32 mouse cellular contexts compared by ENCODE assay signal in the genomic region with DNA sequence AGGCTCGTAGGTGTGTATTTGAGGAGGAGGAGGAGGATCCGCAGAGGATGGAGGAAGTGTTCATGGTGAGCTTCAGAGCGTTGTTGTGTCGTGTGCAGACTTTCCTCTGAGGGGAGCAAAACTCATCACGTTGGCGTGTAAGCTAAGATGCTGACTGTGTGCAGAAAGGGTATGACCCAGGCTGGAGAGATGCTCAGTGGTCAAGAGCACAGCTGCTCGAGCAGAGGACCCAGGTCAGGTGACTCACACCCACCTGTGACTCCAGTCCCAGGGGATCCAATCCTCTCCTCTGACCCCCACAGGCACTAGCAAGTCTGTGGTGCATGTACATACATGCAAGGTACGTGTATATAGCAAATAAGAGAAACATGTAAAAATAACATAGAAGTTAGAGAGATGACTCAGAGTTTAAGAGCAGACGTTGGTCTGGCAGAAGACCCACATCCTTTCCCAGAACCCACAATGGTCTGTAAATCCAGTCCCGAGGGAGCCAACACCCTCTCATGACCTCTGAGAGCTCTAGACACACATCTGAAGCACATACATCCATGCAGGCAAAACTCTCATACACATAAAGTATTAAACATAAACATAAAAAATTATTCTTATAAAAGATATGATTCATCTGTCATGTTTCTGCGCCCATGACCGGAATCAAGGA. TPM values are rescaled to one million over a fixed set of nuclear protein-coding genes. Genes with fewer than 3 reads are reported as not detected.
A peak's percentile ranks its signal among the peaks of the same experiment; 100 is the strongest.
DNase-seq lines count a peak whose midpoint lies in the region; TF ChIP-seq lines count a peak whose summit lies in the region.
"Had no signal": no experiment of that assay in that cellular context is flagged by ENCODE, and none has a peak within 500 bp of the region (broad histone marks: within the 10 kb centered on the region; RNA-seq: fewer than 3 reads in every experiment).

No protein-coding gene starts in this region.

- in situ Hi-C loops in CH12.LX (cut with MboI; ENCODE audit: low pct_ligation_motif_present, low pct_unique_long_range_greater_than_20kb, low sequenced_read_pairs): no loop called here

- DNase-seq in 3134 (ENCODE audit: extremely low read depth, insufficient read length, low spot score) (peak; percentile 50), 3T3-L1 (ENCODE audit: low read depth, low spot score) (peak; percentile 81), CH12.LX (ENCODE audit: extremely low read depth) (no peak), MN1 (ENCODE audit: low spot score) (no peak)
- no peak for DNase-seq in cerebellum, postnatal 36 days
- DNase-seq in limb, embryonic 10.5 days (ENCODE audit: low spot score): no peak
- DNase-seq: adrenal gland, adult 2 months; adrenal gland, postnatal 14 days; cerebellum, adult 11-12 months; cerebellum, adult 8-10 months; cerebellum, postnatal 10 days; gastrocnemius, postnatal 10 days; gastrocnemius, postnatal 36 days; heart, postnatal 10 days; heart, postnatal 36 days; kidney, adult 18-20 months had no signal

- H3K4me1 ChIP-seq in CH12.LX (ENCODE audit: control insufficient read depth in 1 of 2, insufficient read depth in 2 of 2): peaks cover 11 to 13% of the 10 kb centered on the region in 2 experiments
- H3K4me1 ChIP-seq in limb, embryonic 10.5 days: no peaks in the 10 kb centered on the region
- H3K4me1 ChIP-seq: forebrain, embryonic 10.5 days; forebrain, embryonic 13.5 days; heart, embryonic 12.5 days; heart, embryonic 15.5 days; hindbrain, embryonic 10.5 days; hindbrain, embryonic 13.5 days; intestine, embryonic 15.5 days had no signal

- dilution Hi-C loops in CH12.LX (cut with MboI; ENCODE audit: extremely low pct_ligation_motif_present, extremely low pct_unique_long_range_greater_than_20kb, low sequenced_read_pairs): no loop called here

- no peak for TF ChIP-seq RAD21 in CH12.LX (IDR thresholded peaks at IDR 0.05; ENCODE audit: low read depth, low read length)

- peak; percentile 24; the same call in 1 of the 2 replicates for TF ChIP-seq EP300 in CH12.LX (IDR thresholded peaks at IDR 0.05; ENCODE audit: low read length)

- no peak overlapping the region for H3K27ac ChIP-seq in CH12.LX (ENCODE audit: insufficient read depth, low read depth)
- no peak overlapping the region for H3K27ac ChIP-seq in limb, embryonic 10.5 days
- H3K27ac ChIP-seq: forebrain, embryonic 10.5 days; forebrain, embryonic 13.5 days; heart, embryonic 15.5 days; hindbrain, embryonic 10.5 days; hindbrain, embryonic 13.5 days; intestine, embryonic 15.5 days had no signal

- H3K79me2 ChIP-seq in CH12.LX (replicated peaks; ENCODE audit: control insufficient read depth, extremely low read depth, insufficient read depth, poor library complexity, severe bottlenecking): no peaks in the 10 kb centered on the region

- H3K4me3 ChIP-seq in CH12.LX (replicated peaks in 1 of 3; ENCODE audit: low read depth in 2 of 3, low read length in 2 of 3, poor library complexity in 1 of 3): no peak overlapping the region
- H3K4me3 ChIP-seq in limb, embryonic 10.5 days: no peak overlapping the region
- H3K4me3 ChIP-seq: forebrain, embryonic 10.5 days; forebrain, embryonic 13.5 days; heart, embryonic 12.5 days; heart, embryonic 15.5 days; hindbrain, embryonic 10.5 days; hindbrain, embryonic 13.5 days; intestine, embryonic 15.5 days had no signal

- H3K36me3 ChIP-seq in CH12.LX (replicated peaks in 1 of 2; ENCODE audit: control insufficient read depth in 1 of 2, insufficient read depth in 1 of 2, low read length in 1 of 2): peaks cover 0 to 4% of the 10 kb centered on the region in 2 experiments
- H3K36me3 ChIP-seq in limb, embryonic 10.5 days: no peaks in the 10 kb centered on the region
- H3K36me3 ChIP-seq: forebrain, embryonic 10.5 days; heart, embryonic 12.5 days; heart, embryonic 15.5 days; hindbrain, embryonic 13.5 days; intestine, embryonic 15.5 days had no signal

- no peak overlapping the region for H3K9ac ChIP-seq in CH12.LX (ENCODE audit: insufficient read depth, low read depth)
- H3K9ac ChIP-seq: forebrain, embryonic 13.5 days; heart, embryonic 12.5 days; heart, embryonic 15.5 days; hindbrain, embryonic 13.5 days; intestine, embryonic 15.5 days had no signal

- H3K9me3 ChIP-seq in CH12.LX (replicated peaks; ENCODE audit: low read length): no peaks in the 10 kb centered on the region
- no peaks in the 10 kb centered on the region for H3K9me3 ChIP-seq in limb, embryonic 10.5 days (replicated peaks)
- H3K9me3 ChIP-seq: forebrain, embryonic 10.5 days; forebrain, embryonic 13.5 days; G1E; heart, embryonic 12.5 days; heart, embryonic 15.5 days; hindbrain, embryonic 10.5 days; hindbrain, embryonic 13.5 days; intestine, embryonic 15.5 days had no signal

- 79% methylated on average over 12 of the region's 12 CpGs for WGBS in limb, embryonic 10.5 days

- no peak for TF ChIP-seq POLR2A in CH12.LX (IDR thresholded peaks at IDR 0.05; ENCODE audit: low read depth, low read length)

- H3K4me2 ChIP-seq in CH12.LX (ENCODE audit: insufficient read depth, low read depth, poor library complexity, severe bottlenecking): no peak overlapping the region
- H3K4me2 ChIP-seq: forebrain, embryonic 13.5 days; heart, embryonic 12.5 days; heart, embryonic 15.5 days; hindbrain, embryonic 13.5 days; intestine, embryonic 15.5 days had no signal

- no peak for TF ChIP-seq CTCF in CH12.LX (conservative IDR thresholded peaks at IDR 0.05 in 1 of 2, IDR thresholded peaks at IDR 0.05 in 1 of 2; ENCODE audit: low read depth in 2 of 2, low read length in 2 of 2)

- H3K27me3 ChIP-seq in CH12.LX (replicated peaks): no peaks in the 10 kb centered on the region
- H3K27me3 ChIP-seq in limb, embryonic 10.5 days (ENCODE audit: low read depth, poor library complexity, severe bottlenecking): no peaks in the 10 kb centered on the region
- H3K27me3 ChIP-seq: forebrain, embryonic 13.5 days; heart, embryonic 12.5 days; heart, embryonic 15.5 days; hindbrain, embryonic 13.5 days; intestine, embryonic 15.5 days had no signal

TF ChIP-seq in CH12.LX, 34 proteins besides CTCF, POLR2A, EP300 and RAD21:
- TF ChIP-seq SIN3A (IDR thresholded peaks at IDR 0.05; ENCODE audit: low read length): no peak
- TF ChIP-seq ZKSCAN1 (IDR thresholded peaks at IDR 0.05; ENCODE audit: borderline replicate concordance, low read depth, low read length): peak; percentile 69
- TF ChIP-seq TCF12 (IDR thresholded peaks at IDR 0.05; ENCODE audit: low read depth, low read length): peak; percentile 47; the same call in 1 of the 2 replicates
- peak; percentile 62 for TF ChIP-seq BHLHE40 (IDR thresholded peaks at IDR 0.05; ENCODE audit: low read depth, low read length)
- TF ChIP-seq ETS1 (conservative IDR thresholded peaks at IDR 0.05; ENCODE audit: low read depth, low read length): peak; percentile 41; the same call in 1 of the 2 replicates
- TF ChIP-seq MAZ (IDR thresholded peaks at IDR 0.05; ENCODE audit: low read depth, low read length): no peak
- TF ChIP-seq POLR2AphosphoS2 (IDR thresholded peaks at IDR 0.05; ENCODE audit: low read depth, low read length): no peak

RNA-seq across cellular contexts. Expression of a gene that starts 1.4 kb away (rescaled TPM):
- total RNA-seq in CH12.LX (2012; rRNA removed): not detected in 2 replicates
- not detected in 2 replicates for total RNA-seq in CH12.LX (2014; rRNA removed)
- polyA plus RNA-seq in CH12.LX (2012; ENCODE audit: insufficient read length, low read depth): not detected in 2 replicates
- polyA plus RNA-seq in limb, embryonic 10.5 days (2016; fragmentation: Nextera tagmentation; extraction: Ambion mirVana): not detected in 2 replicates
- total RNA-seq: adrenal gland, adult 2 months; adrenal gland, postnatal 14 days; G1E; gastrocnemius, adult 18-20 months; gastrocnemius, postnatal 10 days; gastrocnemius, postnatal 36 days; granulocyte monocyte progenitor cell, adult 5-6 weeks; heart, adult 8-10 months; heart, postnatal 10 days; heart, postnatal 36 days had no signal
- polyA plus RNA-seq: adrenal gland, adult 2 months; brain, embryonic 14.5 days; embryonic facial prominence, embryonic 11.5 days; embryonic facial prominence, embryonic 14.5 days; forebrain, embryonic 10.5 days; forebrain, embryonic 13.5 days; forebrain, embryonic 16.5 days; G1E; heart, embryonic 12.5 days; heart, embryonic 15.5 days; hindbrain, embryonic 10.5 days; hindbrain, embryonic 13.5 days; hindbrain, embryonic 16.5 days; intestine, embryonic 15.5 days had no signal

RNA-seq across cellular contexts. Expression of a gene that starts 18.2 kb away (rescaled TPM):
- total RNA-seq in CH12.LX (2012; rRNA removed) (10.1 and 11.1 TPM in 2 replicates), CH12.LX (2014; rRNA removed) (12.9 and 15.3 TPM in 2 replicates)
- polyA plus RNA-seq in CH12.LX (2012; ENCODE audit: insufficient read length, low read depth): 12.4 and 14.8 TPM in 2 replicates
- polyA plus RNA-seq in limb, embryonic 10.5 days (2016; fragmentation: Nextera tagmentation; extraction: Ambion mirVana): 10.4 and 12.1 TPM in 2 replicates

RNA-seq across cellular contexts. Expression of a gene that starts 18.3 kb away (rescaled TPM):
- 36.8 and 44.3 TPM in 2 replicates for total RNA-seq in CH12.LX (2012; rRNA removed)
- 51.7 and 52.2 TPM in 2 replicates for total RNA-seq in CH12.LX (2014; rRNA removed)
- 49.4 and 51.7 TPM in 2 replicates for polyA plus RNA-seq in CH12.LX (2012; ENCODE audit: insufficient read length, low read depth)
- polyA plus RNA-seq in limb, embryonic 10.5 days (2016; fragmentation: Nextera tagmentation; extraction: Ambion mirVana): 51.4 and 54.5 TPM in 2 replicates

RNA-seq across cellular contexts. Expression of a gene that starts 35.7 kb away (rescaled TPM):
- total RNA-seq in CH12.LX (2012; rRNA removed) (1,038 and 1,073 TPM in 2 replicates), CH12.LX (2014; rRNA removed) (1,568 and 1,693 TPM in 2 replicates)
- polyA plus RNA-seq in CH12.LX (2012; ENCODE audit: insufficient read length, low read depth): 1,281 and 1,367 TPM in 2 replicates
- polyA plus RNA-seq in limb, embryonic 10.5 days (2016; fragmentation: Nextera tagmentation; extraction: Ambion mirVana): 695 and 810 TPM in 2 replicates

Comparison
In these comparisons a context has a peak if more than half of its experiments do, and no peak if none do; other contexts are left out.
1. DNase-seq: peak in 3134 (single experiment) and 3T3-L1 (single experiment); none in CH12.LX (single experiment), cerebellum, postnatal 36 days (0 of 2), limb, embryonic 10.5 days (single experiment) and MN1 (single experiment).